Comparison of ENCODE assay signal across 12 mouse cellular contexts in genomic region chr8:106646731-106647130, GRCm38 (mm10). TPM values are rescaled to one million over a fixed set of nuclear protein-coding genes. Genes with fewer than 3 reads are reported as not detected.
A peak's percentile ranks its signal among the peaks of the same experiment; 100 is the strongest.
DNase-seq lines count a peak whose midpoint lies in the region; ATAC-seq and TF ChIP-seq lines count a peak whose summit lies in the region.
"Had no signal": no experiment of that assay in that cellular context is flagged by ENCODE, and none has a peak within 500 bp of the region (broad histone marks: within the 10 kb centered on the region; RNA-seq: fewer than 3 reads in every experiment).

No protein-coding gene starts in this region.

- H3K36me3 ChIP-seq in limb, embryonic 15.5 days: no peaks in the 10 kb centered on the region
- no peaks in the 10 kb centered on the region for H3K36me3 ChIP-seq in limb, embryonic 10.5 days
- no peaks in the 10 kb centered on the region for H3K36me3 ChIP-seq in lung, embryonic 14.5 days (ENCODE audit: insufficient read depth)
- H3K36me3 ChIP-seq in stomach, embryonic 14.5 days (ENCODE audit: control insufficient read depth, insufficient read depth, low read length): no peaks in the 10 kb centered on the region

- H3K27ac ChIP-seq in limb, embryonic 15.5 days: peak overlapping the region; percentile 28; the same call in 1 of the 2 replicates
- H3K27ac ChIP-seq in limb, embryonic 10.5 days: no peak overlapping the region
- peak overlapping the region; percentile 55; the same call in 1 of the 2 replicates for H3K27ac ChIP-seq in lung, embryonic 14.5 days (ENCODE audit: low read depth)
- peak overlapping the region; percentile 82 for H3K27ac ChIP-seq in stomach, embryonic 14.5 days (ENCODE audit: low read length)
- H3K27ac ChIP-seq: hindbrain, embryonic 14.5 days had no signal

- no peak for DNase-seq in limb, embryonic 10.5 days (ENCODE audit: low spot score)
- peak; percentile 22 for DNase-seq in lung, embryonic 14.5 days
- no peak for DNase-seq in left cerebral cortex, adult 9 months (ENCODE audit: low spot score in 2 of 2)
- no peak for DNase-seq in heart, postnatal 25 days (ENCODE audit: low spot score)
- DNase-seq in layer of hippocampus, adult 18-20 months (ENCODE audit: low spot score in 2 of 2): no peak

- H3K27me3 ChIP-seq in limb, embryonic 15.5 days: no peaks in the 10 kb centered on the region
- H3K27me3 ChIP-seq in limb, embryonic 10.5 days (ENCODE audit: low read depth, poor library complexity, severe bottlenecking): no peaks in the 10 kb centered on the region
- no peaks in the 10 kb centered on the region for H3K27me3 ChIP-seq in lung, embryonic 14.5 days (ENCODE audit: insufficient read depth, low read length)
- H3K27me3 ChIP-seq in stomach, embryonic 14.5 days (ENCODE audit: control insufficient read depth, insufficient read depth, low read length): no peaks in the 10 kb centered on the region

- no peak overlapping the region for H3K9ac ChIP-seq in limb, embryonic 15.5 days
- no peak overlapping the region for H3K9ac ChIP-seq in lung, embryonic 14.5 days
- no peak overlapping the region for H3K9ac ChIP-seq in stomach, embryonic 14.5 days (replicated peaks; ENCODE audit: low read depth, low read length)
- H3K9ac ChIP-seq: hindbrain, embryonic 14.5 days; liver, postnatal 0 days had no signal

- TF ChIP-seq CTCF in lung, embryonic 14.5 days (IDR thresholded peaks at IDR 0.05; ENCODE audit: low read depth): no peak

- no peak overlapping the region for H3K4me2 ChIP-seq in limb, embryonic 15.5 days
- H3K4me2 ChIP-seq in lung, embryonic 14.5 days: no peak overlapping the region
- no peak overlapping the region for H3K4me2 ChIP-seq in stomach, embryonic 14.5 days (replicated peaks; ENCODE audit: low read depth, low read length)
- H3K4me2 ChIP-seq: hindbrain, embryonic 14.5 days; midbrain, embryonic 11.5 days had no signal

- ATAC-seq in limb, embryonic 15.5 days (ENCODE audit: insufficient number of reproducible peaks, low FRiP score, low TSS enrichment, low read depth): no peak
- peak; percentile 54; the same call in 1 of the 2 replicates for ATAC-seq in lung, embryonic 14.5 days (ENCODE audit: insufficient read depth)
- ATAC-seq in stomach, embryonic 14.5 days (ENCODE audit: insufficient number of reproducible peaks, insufficient read depth, low FRiP score, low read depth): peak; percentile 62; the same call in 1 of the 2 replicates
- ATAC-seq: forebrain, embryonic 16.5 days had no signal

- intact Hi-C loops in heart, postnatal 25 days (cut with DNase I): loop anchor here (1.0 to 2.0 kb wide), 3 partner anchors 86 to 213 kb away; no protein-coding TSS in a partner anchor

- WGBS in limb, embryonic 15.5 days: 65% methylated on average over 5 of the region's 5 CpGs
- WGBS in limb, embryonic 10.5 days: 78% methylated on average over 5 of the region's 5 CpGs
- WGBS in lung, embryonic 14.5 days: 53% methylated on average over 5 of the region's 5 CpGs
- 63% methylated on average over 5 of the region's 5 CpGs for WGBS in stomach, embryonic 14.5 days

- no peaks in the 10 kb centered on the region for H3K9me3 ChIP-seq in limb, embryonic 15.5 days
- no peaks in the 10 kb centered on the region for H3K9me3 ChIP-seq in limb, embryonic 10.5 days (replicated peaks)
- H3K9me3 ChIP-seq in lung, embryonic 14.5 days (ENCODE audit: low read depth, low read length): no peaks in the 10 kb centered on the region
- no peaks in the 10 kb centered on the region for H3K9me3 ChIP-seq in stomach, embryonic 14.5 days (ENCODE audit: control insufficient read depth, low read depth, low read length)

- no peak overlapping the region for H3K4me3 ChIP-seq in limb, embryonic 15.5 days
- no peak overlapping the region for H3K4me3 ChIP-seq in limb, embryonic 10.5 days
- no peak overlapping the region for H3K4me3 ChIP-seq in lung, embryonic 14.5 days (ENCODE audit: low read depth, low read length)
- H3K4me3 ChIP-seq in stomach, embryonic 14.5 days (ENCODE audit: low read depth, low read length): no peak overlapping the region
- H3K4me3 ChIP-seq: erythroblast, embryonic 14.5 days had no signal

- no peaks in the 10 kb centered on the region for H3K4me1 ChIP-seq in limb, embryonic 15.5 days
- H3K4me1 ChIP-seq in limb, embryonic 10.5 days: 0 out of 2 replicates have a peak, but pooled peaks cover 3% of the 10 kb centered on the region
- H3K4me1 ChIP-seq in lung, embryonic 14.5 days (ENCODE audit: insufficient read depth): no peaks in the 10 kb centered on the region
- H3K4me1 ChIP-seq in stomach, embryonic 14.5 days (ENCODE audit: control insufficient read depth, insufficient read depth, low read length): peaks cover 5% of the 10 kb centered on the region; the same call in 1 of the 2 replicates

RNA-seq across cellular contexts. Expression of gene Tango6, which starts 36.1 kb away (rescaled TPM):
- polyA plus RNA-seq in limb, embryonic 15.5 days (2015; fragmentation: Nextera tagmentation; extraction: Ambion mirVana): 8.2 and 8.9 TPM in 2 replicates
- 15.5 and 16.1 TPM in 2 replicates for polyA plus RNA-seq in limb, embryonic 10.5 days (2016; fragmentation: Nextera tagmentation; extraction: Ambion mirVana)
- 11.6 and 12.6 TPM in 2 replicates for polyA plus RNA-seq in lung, embryonic 14.5 days (2014; fragmentation: Nextera tagmentation; extraction: Ambion mirVana)
- 9.9 and 10.1 TPM in 2 replicates for polyA plus RNA-seq in stomach, embryonic 14.5 days (2014; fragmentation: Nextera tagmentation; extraction: Ambion mirVana)
- total RNA-seq in heart, postnatal 25 days (2021): 10 to 100 TPM in 1 of 2 experiments, 1 to 10 TPM in 1; 10.0 TPM
- total RNA-seq in layer of hippocampus, adult 18-20 months (2021): 1 to 10 TPM; 6.6 to 6.7 TPM

RNA-seq across cellular contexts. Expression of gene Cdh1, which starts 43.6 kb away (rescaled TPM):
- polyA plus RNA-seq in limb, embryonic 15.5 days (2015; fragmentation: Nextera tagmentation; extraction: Ambion mirVana): 67.3 and 77.8 TPM in 2 replicates
- polyA plus RNA-seq in limb, embryonic 10.5 days (2016; fragmentation: Nextera tagmentation; extraction: Ambion mirVana): 15.4 and 16.4 TPM in 2 replicates
- 85.3 and 89.8 TPM in 2 replicates for polyA plus RNA-seq in lung, embryonic 14.5 days (2014; fragmentation: Nextera tagmentation; extraction: Ambion mirVana)
- 131 and 155 TPM in 2 replicates for polyA plus RNA-seq in stomach, embryonic 14.5 days (2014; fragmentation: Nextera tagmentation; extraction: Ambion mirVana)
- total RNA-seq in heart, postnatal 25 days (2021): under 1 TPM; 0.06 to 0.08 TPM
- total RNA-seq in layer of hippocampus, adult 18-20 months (2021): under 1 TPM; 0.27 to 0.76 TPM
- polyA plus RNA-seq: erythroblast, embryonic 14.5 days had no signal
